Mouse (Mus musculus): ENCODE measurements around the gene Rap1gap. TPM values are rescaled to one million over a fixed set of nuclear protein-coding genes. Genes with fewer than 3 reads are reported as not detected.

Rap1gap gene
- polyA plus RNA-seq, 1 experiment from 2014 or later = 51.6 TPM

GRCm38 (mm10) chr4:137751310-137751709, 86.8 kb downstream of the Rap1gap start:
- WGBS = 78% methylated on average over 8 of the region's 8 CpGs
- no peak overlapping the region for H3K27ac ChIP-seq (ENCODE audit: low read length)
- H3K4me2 ChIP-seq (ENCODE audit: low read length) = no peak overlapping the region
- no peaks in the 10 kb centered on the region for H3K9me3 ChIP-seq (ENCODE audit: control insufficient read depth, low read length)
- ATAC-seq = no peak
- H3K9ac ChIP-seq (replicated peaks; ENCODE audit: low read depth, low read length) = no peak overlapping the region
- H3K4me1 ChIP-seq (replicated peaks; ENCODE audit: control insufficient read depth, insufficient read depth, low read length) = no peaks in the 10 kb centered on the region
- no peaks in the 10 kb centered on the region for H3K36me3 ChIP-seq (ENCODE audit: control insufficient read depth, insufficient read depth)
- no peak overlapping the region for H3K4me3 ChIP-seq (replicated peaks; ENCODE audit: low read length)
- no peaks in the 10 kb centered on the region for H3K27me3 ChIP-seq (replicated peaks; ENCODE audit: control insufficient read depth, insufficient read depth, low read length)

DNA sequence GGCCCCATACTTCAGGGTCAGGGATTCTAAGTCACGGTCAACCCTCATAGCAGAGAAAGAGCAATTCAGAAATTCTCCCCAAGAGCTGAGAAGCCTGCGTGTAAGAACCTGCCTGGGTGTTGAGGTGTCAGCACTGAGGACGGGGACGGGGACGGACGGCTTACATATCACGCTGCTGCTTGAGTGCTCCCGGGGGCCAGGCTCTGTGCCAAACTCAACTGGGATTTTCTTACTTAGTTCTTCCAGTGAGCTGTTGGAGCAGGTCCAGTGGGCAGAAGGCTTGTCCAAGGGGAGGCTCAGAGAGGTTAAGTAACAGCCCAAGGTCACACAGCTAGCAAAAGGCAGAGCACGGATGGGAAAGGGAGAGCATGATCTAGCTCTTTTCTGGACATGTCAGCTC, 87.2 kb downstream of the Rap1gap start:
- H3K9me3 ChIP-seq (ENCODE audit: control insufficient read depth, low read length) = no peaks in the 10 kb centered on the region
- H3K27me3 ChIP-seq (replicated peaks; ENCODE audit: control insufficient read depth, insufficient read depth, low read length) = no peaks in the 10 kb centered on the region
- H3K36me3 ChIP-seq (ENCODE audit: control insufficient read depth, insufficient read depth) = no peaks in the 10 kb centered on the region
- no peak overlapping the region for H3K4me3 ChIP-seq (replicated peaks; ENCODE audit: low read length)
- ATAC-seq = no peak
- WGBS = 53% methylated on average over 9 of the region's 9 CpGs
- no peak overlapping the region for H3K4me2 ChIP-seq (ENCODE audit: low read length)
- no peak overlapping the region for H3K27ac ChIP-seq (ENCODE audit: low read length)
- H3K4me1 ChIP-seq (replicated peaks; ENCODE audit: control insufficient read depth, insufficient read depth, low read length) = no peaks in the 10 kb centered on the region
- H3K9ac ChIP-seq (replicated peaks; ENCODE audit: low read depth, low read length) = no peak overlapping the region

- Histone ChIP-seq H3K27ac (ENCODE audit: low read length) (no peak overlapping the region), H3K36me3 (ENCODE audit: control insufficient read depth, insufficient read depth) (no peaks in the 10 kb centered on the region), H3K4me2 (ENCODE audit: low read length) (no peak overlapping the region), H3K9me3 (ENCODE audit: control insufficient read depth, low read length) (no peaks in the 10 kb centered on the region), H3K27me3 (replicated peaks; ENCODE audit: control insufficient read depth, insufficient read depth, low read length) (no peaks in the 10 kb centered on the region), H3K9ac (replicated peaks; ENCODE audit: low read depth, low read length) (no peak overlapping the region), H3K4me3 (replicated peaks; ENCODE audit: low read length) (no peak overlapping the region), H3K4me1 (replicated peaks; ENCODE audit: control insufficient read depth, insufficient read depth, low read length) (no peaks in the 10 kb centered on the region)
- 85% methylated on average over 15 of the region's 15 CpGs for WGBS
- no peak for ATAC-seq
Observed at GRCm38 (mm10) chr4:137752471-137752870, 87.9 kb downstream of the Rap1gap start.

GRCm38 (mm10) chr4:137753199-137753598, 88.7 kb downstream of the Rap1gap start:
- H3K4me3 ChIP-seq (replicated peaks; ENCODE audit: low read length) = no peak overlapping the region
- no peaks in the 10 kb centered on the region for H3K9me3 ChIP-seq (ENCODE audit: control insufficient read depth, low read length)
- no peaks in the 10 kb centered on the region for H3K27me3 ChIP-seq (replicated peaks; ENCODE audit: control insufficient read depth, insufficient read depth, low read length)
- H3K27ac ChIP-seq (ENCODE audit: low read length) = no peak overlapping the region
- no peak overlapping the region for H3K9ac ChIP-seq (replicated peaks; ENCODE audit: low read depth, low read length)
- 87% methylated on average over 7 of the region's 7 CpGs for WGBS
- H3K4me2 ChIP-seq (ENCODE audit: low read length) = no peak overlapping the region
- H3K4me1 ChIP-seq (replicated peaks; ENCODE audit: control insufficient read depth, insufficient read depth, low read length) = no peaks in the 10 kb centered on the region
- no peaks in the 10 kb centered on the region for H3K36me3 ChIP-seq (ENCODE audit: control insufficient read depth, insufficient read depth)
- ATAC-seq = no peak

DNA sequence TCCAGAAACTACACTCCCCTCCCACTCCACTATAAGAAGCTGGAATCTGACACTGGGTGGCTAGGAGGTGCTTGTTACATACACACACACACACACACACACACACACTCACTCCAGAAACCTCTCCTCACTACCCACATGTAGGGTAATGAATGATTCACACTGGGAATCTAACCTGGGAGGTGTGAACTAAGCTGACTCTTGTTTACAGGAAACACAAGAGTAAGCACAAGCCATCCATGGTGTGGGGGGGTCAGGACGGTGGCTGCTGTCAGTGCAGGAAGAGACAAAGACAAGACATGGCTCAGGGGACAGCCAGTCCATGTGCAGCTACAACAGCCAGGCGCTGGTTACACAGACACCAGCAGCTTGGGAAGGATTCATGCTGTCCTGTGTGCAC, 89.9 kb downstream of the Rap1gap start:
- WGBS = 84% methylated on average over 2 of the region's 2 CpGs
- no peak for ATAC-seq
- no peak overlapping the region for H3K9ac ChIP-seq (replicated peaks; ENCODE audit: low read depth, low read length)

GRCm38 (mm10) chr4:137762886-137763285, 98.4 kb downstream of the Rap1gap start:
- no peak overlapping the region for H3K4me2 ChIP-seq (ENCODE audit: low read length)
- H3K4me3 ChIP-seq (replicated peaks; ENCODE audit: low read length) = no peak overlapping the region
- 69% methylated on average over 9 of the region's 9 CpGs for WGBS
- H3K27ac ChIP-seq (ENCODE audit: low read length) = no peak overlapping the region
- no peak for ATAC-seq
- H3K36me3 ChIP-seq (ENCODE audit: control insufficient read depth, insufficient read depth) = no peaks in the 10 kb centered on the region
- no peaks in the 10 kb centered on the region for H3K27me3 ChIP-seq (replicated peaks; ENCODE audit: control insufficient read depth, insufficient read depth, low read length)
- no peak overlapping the region for H3K9ac ChIP-seq (replicated peaks; ENCODE audit: low read depth, low read length)
- H3K9me3 ChIP-seq (ENCODE audit: control insufficient read depth, low read length) = no peaks in the 10 kb centered on the region
- peaks cover 13% of the 10 kb centered on the region for H3K4me1 ChIP-seq (replicated peaks; ENCODE audit: control insufficient read depth, insufficient read depth, low read length)

More for the DNA sequence above, 89.9 kb downstream of the Rap1gap start:
- Histone ChIP-seq H3K4me1 (replicated peaks; ENCODE audit: control insufficient read depth, insufficient read depth, low read length) (no peaks in the 10 kb centered on the region), H3K27me3 (replicated peaks; ENCODE audit: control insufficient read depth, insufficient read depth, low read length) (no peaks in the 10 kb centered on the region), H3K4me3 (replicated peaks; ENCODE audit: low read length) (no peak overlapping the region), H3K36me3 (ENCODE audit: control insufficient read depth, insufficient read depth) (no peaks in the 10 kb centered on the region), H3K27ac (ENCODE audit: low read length) (no peak overlapping the region), H3K4me2 (ENCODE audit: low read length) (no peak overlapping the region), H3K9me3 (ENCODE audit: control insufficient read depth, low read length) (no peaks in the 10 kb centered on the region)

DNA sequence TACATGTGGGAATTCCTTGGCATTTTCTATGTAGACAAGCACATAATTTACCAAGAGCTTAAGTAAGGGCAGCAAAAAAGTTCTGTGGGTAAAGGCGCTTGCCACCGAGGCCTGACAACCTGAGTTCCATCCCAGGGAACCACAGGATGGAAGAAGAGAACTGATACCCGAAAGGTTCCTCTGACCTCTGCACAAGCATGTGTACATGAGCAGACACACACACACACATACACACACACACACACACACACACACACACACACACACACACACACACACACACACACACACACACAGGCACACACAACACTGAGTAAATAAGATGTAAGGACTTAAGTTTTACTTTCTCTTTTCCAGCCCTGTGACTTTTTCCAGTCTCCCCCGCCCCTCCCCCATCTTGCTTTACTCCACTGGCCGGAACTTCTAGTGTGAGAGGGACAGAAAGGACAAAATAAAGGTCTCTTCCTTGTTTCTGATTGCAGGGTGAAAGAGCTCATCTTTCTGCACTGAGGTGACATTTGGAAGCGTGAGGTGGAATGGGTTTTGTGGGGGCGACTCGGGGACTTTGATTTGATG, 99.5 kb downstream of the Rap1gap start:
- Histone ChIP-seq H3K36me3 (ENCODE audit: control insufficient read depth, insufficient read depth) (no peaks in the 10 kb centered on the region), H3K27ac (ENCODE audit: low read length) (no peak overlapping the region), H3K27me3 (replicated peaks; ENCODE audit: control insufficient read depth, insufficient read depth, low read length) (no peaks in the 10 kb centered on the region), H3K9me3 (ENCODE audit: control insufficient read depth, low read length) (no peaks in the 10 kb centered on the region), H3K4me2 (ENCODE audit: low read length) (no peak overlapping the region), H3K9ac (replicated peaks; ENCODE audit: low read depth, low read length) (no peak overlapping the region), H3K4me3 (replicated peaks; ENCODE audit: low read length) (no peak overlapping the region), H3K4me1 (replicated peaks; ENCODE audit: control insufficient read depth, insufficient read depth, low read length) (peaks cover 13% of the 10 kb centered on the region)
- ATAC-seq = no peak
- 64% methylated on average over 8 of the region's 8 CpGs for WGBS

GRCm38 (mm10) chr4:137764621-137765020, 100.1 kb downstream of the Rap1gap start:
- Histone ChIP-seq H3K27ac (ENCODE audit: low read length) (no peak overlapping the region), H3K9ac (replicated peaks; ENCODE audit: low read depth, low read length) (no peak overlapping the region), H3K36me3 (ENCODE audit: control insufficient read depth, insufficient read depth) (no peaks in the 10 kb centered on the region), H3K4me3 (replicated peaks; ENCODE audit: low read length) (no peak overlapping the region), H3K27me3 (replicated peaks; ENCODE audit: control insufficient read depth, insufficient read depth, low read length) (no peaks in the 10 kb centered on the region), H3K9me3 (ENCODE audit: control insufficient read depth, low read length) (no peaks in the 10 kb centered on the region), H3K4me1 (replicated peaks; ENCODE audit: control insufficient read depth, insufficient read depth, low read length) (peaks cover 13% of the 10 kb centered on the region), H3K4me2 (ENCODE audit: low read length) (no peak overlapping the region)
- no peak for ATAC-seq
- WGBS = 50% methylated on average over 3 of the region's 3 CpGs

DNA sequence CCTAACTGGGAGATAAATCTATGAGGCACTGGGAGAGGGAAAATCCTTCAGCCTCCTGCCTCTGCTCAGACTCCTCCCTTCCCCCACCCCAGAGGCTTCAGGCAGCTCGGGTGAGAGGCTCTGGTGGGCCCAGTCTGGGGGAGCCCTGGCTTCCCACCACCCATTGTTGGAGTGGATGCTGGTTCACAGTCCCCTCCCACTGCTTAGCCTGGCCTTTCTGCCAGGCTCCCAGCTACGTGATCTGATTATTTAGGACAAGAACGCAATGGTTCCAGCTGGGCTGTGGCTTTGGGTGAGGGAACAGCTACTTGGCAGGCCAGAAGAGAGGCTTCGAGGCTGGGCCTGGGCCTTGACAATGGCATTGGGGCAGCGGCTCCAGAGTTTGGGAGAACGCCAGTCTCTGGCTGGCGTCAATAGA, 101.0 kb downstream of the Rap1gap start:
- Histone ChIP-seq H3K9ac (replicated peaks; ENCODE audit: low read depth, low read length) (peak overlapping the region; percentile 30; the same call in 1 of the 2 replicates), H3K4me2 (ENCODE audit: low read length) (no peak overlapping the region), H3K27ac (ENCODE audit: low read length) (peak overlapping the region; percentile 39), H3K36me3 (ENCODE audit: control insufficient read depth, insufficient read depth) (no peaks in the 10 kb centered on the region), H3K27me3 (replicated peaks; ENCODE audit: control insufficient read depth, insufficient read depth, low read length) (no peaks in the 10 kb centered on the region), H3K4me1 (replicated peaks; ENCODE audit: control insufficient read depth, insufficient read depth, low read length) (peaks cover 13% of the 10 kb centered on the region), H3K9me3 (ENCODE audit: control insufficient read depth, low read length) (no peaks in the 10 kb centered on the region), H3K4me3 (replicated peaks; ENCODE audit: low read length) (no peak overlapping the region)
- WGBS = 11% methylated on average over 7 of the region's 7 CpGs
- peak; percentile 97 for ATAC-seq

DNA sequence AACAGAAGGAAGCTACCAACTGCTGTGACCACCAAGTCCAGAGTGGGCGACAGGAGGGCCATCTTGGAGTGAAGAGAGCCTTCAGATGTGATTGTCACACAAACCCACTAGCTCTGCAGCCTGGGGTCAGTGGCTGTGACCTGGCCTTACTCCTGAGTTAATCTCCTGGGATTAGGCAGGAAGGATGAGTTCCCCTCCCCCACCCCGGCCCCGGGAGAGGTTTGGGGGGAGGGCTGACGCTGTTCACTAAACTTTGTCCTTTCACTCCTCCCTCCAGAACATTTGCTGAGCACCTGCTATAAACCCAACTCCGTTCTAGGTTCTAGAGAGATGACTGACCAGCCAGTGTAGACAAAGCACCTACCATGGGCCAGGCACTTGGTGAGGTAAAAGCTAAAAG, 101.8 kb downstream of the Rap1gap start:
- WGBS = 25% methylated on average over 5 of the region's 5 CpGs
- Histone ChIP-seq H3K4me1 (replicated peaks; ENCODE audit: control insufficient read depth, insufficient read depth, low read length) (peaks cover 13% of the 10 kb centered on the region), H3K4me3 (replicated peaks; ENCODE audit: low read length) (no peak overlapping the region), H3K4me2 (ENCODE audit: low read length) (no peak overlapping the region), H3K27me3 (replicated peaks; ENCODE audit: control insufficient read depth, insufficient read depth, low read length) (no peaks in the 10 kb centered on the region), H3K9ac (replicated peaks; ENCODE audit: low read depth, low read length) (no peak overlapping the region), H3K9me3 (ENCODE audit: control insufficient read depth, low read length) (no peaks in the 10 kb centered on the region), H3K36me3 (ENCODE audit: control insufficient read depth, insufficient read depth) (no peaks in the 10 kb centered on the region), H3K27ac (ENCODE audit: low read length) (no peak overlapping the region)
- ATAC-seq = no peak

Measured in forebrain, embryonic 16.5 days (tissue).